Mouse (Mus musculus) midbrain, embryonic 16.5 days (tissue): ENCODE data around the gene Klc1. TPM values are rescaled to one million over a fixed set of nuclear protein-coding genes. Genes with fewer than 3 reads are reported as not detected.

Experiments
- ATAC-seq: fragments of 200-750 bp; cut with Nextera tagmentation; 2 replicates; pipeline ENCODE4 v1.8.0; 2017; ENCODE audit warnings: moderate TSS enrichment
- H3K27ac ChIP-seq: fragments of 300-500 bp; sonication (generic); 2 replicates; pipeline ENCODE4 v1.5.1; 2014; ENCODE audit warnings: mild to moderate bottlenecking, low read length, mixed read lengths
- H3K27me3 ChIP-seq: fragments of 300-500 bp; sonication (generic); 2 replicates; pipeline ENCODE4 v1.6.1; 2014; ENCODE audit warnings: low read depth, low read length, mixed read lengths; ENCODE audit not compliant: control insufficient read depth, insufficient read depth
- H3K36me3 ChIP-seq: fragments of 300-500 bp; sonication (generic); 2 replicates; pipeline ENCODE4 v1.6.1; 2014; ENCODE audit warnings: mild to moderate bottlenecking, low read length, moderate library complexity, mixed read lengths; ENCODE audit not compliant: control insufficient read depth, insufficient read depth
- H3K4me1 ChIP-seq: fragments of 300-500 bp; sonication (generic); 2 replicates; pipeline ENCODE4 v1.6.1; 2014; ENCODE audit warnings: mild to moderate bottlenecking, low read length, mixed read lengths; ENCODE audit not compliant: control insufficient read depth, insufficient read depth
- H3K4me2 ChIP-seq: fragments of 300-500 bp; sonication (generic); 2 replicates; pipeline ENCODE4 v1.6.1; 2014; ENCODE audit warnings: mild to moderate bottlenecking, low read length, mixed read lengths
- H3K4me3 ChIP-seq: fragments of 300-500 bp; sonication (generic); 2 replicates; pipeline ENCODE4 v1.5.1; 2014; ENCODE audit warnings: low read depth, mild to moderate bottlenecking, low read length, moderate library complexity, mixed read lengths
- H3K9ac ChIP-seq: fragments of 300-500 bp; sonication (generic); 2 replicates; pipeline ENCODE4 v1.6.1; 2014; ENCODE audit warnings: low read depth, low read length, mixed read lengths
- H3K9me3 ChIP-seq: fragments of 300-500 bp; sonication (generic); replicated peaks from 2 replicates; pipeline ENCODE4 v1.6.1; 2014; ENCODE audit warnings: mild to moderate bottlenecking, low read length, mixed read lengths; ENCODE audit not compliant: control insufficient read depth, poor library complexity, severe bottlenecking
- WGBS: fragments of 180-500 bp; shearing (Covaris S2); extraction: QIAGEN DNeasy Blood & Tissue Kit; methylation state at CpG from one replicate; pipeline ENCODE4 v1.1.7; 2014; 5-methylcytosine and 5-hydroxymethylcytosine counted together
- polyA plus RNA-seq: library from polyadenylated mRNA; unstranded; fragments of >200 nt; fragmentation: Nextera tagmentation; extraction: Ambion mirVana; gene quantifications from 2 replicates; pipeline ENCODE4 v1.2.1, GENCODE M21; 2015

Gene Klc1
- polyA plus RNA-seq, 1 experiment from 2014 or later: 665 TPM

- Histone ChIP-seq H3K27me3 (no peaks in the 10 kb centered on the region), H3K36me3 (peaks cover 5% of the 10 kb centered on the region), H3K27ac (no peak overlapping the region), H3K4me3 (no peak overlapping the region), H3K4me2 (no peak overlapping the region), H3K9ac (no peak overlapping the region), H3K9me3 (no peaks in the 10 kb centered on the region), H3K4me1 (no peaks in the 10 kb centered on the region; the same call in 1 of the 2 replicates)
- no peak for ATAC-seq
- 90% methylated on average over 7 of the region's 7 CpGs for WGBS
Observed at GRCm38 (mm10) chr12:111820708-111821107, 62.1 kb downstream of the Klc1 start.

- Histone ChIP-seq H3K27me3 (no peaks in the 10 kb centered on the region), H3K4me3 (no peak overlapping the region), H3K9ac (no peak overlapping the region), H3K4me2 (no peak overlapping the region), H3K36me3 (peaks cover 8% of the 10 kb centered on the region), H3K27ac (no peak overlapping the region), H3K9me3 (no peaks in the 10 kb centered on the region), H3K4me1 (no peaks in the 10 kb centered on the region)
- WGBS: 72% methylated on average over 4 of the region's 4 CpGs
- no peak for ATAC-seq
Observed at GRCm38 (mm10) chr12:111821931-111822330, 63.3 kb downstream of the Klc1 start.

- H3K27me3 ChIP-seq: no peaks in the 10 kb centered on the region
- H3K9ac ChIP-seq: no peak overlapping the region
- 94% methylated on average over 12 of the region's 12 CpGs for WGBS
- H3K4me2 ChIP-seq: no peak overlapping the region
- peaks cover 26% of the 10 kb centered on the region for H3K36me3 ChIP-seq
- H3K9me3 ChIP-seq: no peaks in the 10 kb centered on the region
- no peaks in the 10 kb centered on the region for H3K4me1 ChIP-seq
- ATAC-seq: no peak
- H3K27ac ChIP-seq: no peak overlapping the region
- no peak overlapping the region for H3K4me3 ChIP-seq
Observed at GRCm38 (mm10) chr12:111827556-111827955, 68.9 kb downstream of the Klc1 start.

GRCm38 (mm10) chr12:111829447-111829846 lies 70.8 kb downstream of the Klc1 start:
- no peak overlapping the region for H3K4me3 ChIP-seq
- no peak overlapping the region for H3K4me2 ChIP-seq
- H3K9ac ChIP-seq: no peak overlapping the region
- no peaks in the 10 kb centered on the region for H3K9me3 ChIP-seq
- ATAC-seq: no peak
- H3K27me3 ChIP-seq: no peaks in the 10 kb centered on the region
- H3K27ac ChIP-seq: no peak overlapping the region
- H3K36me3 ChIP-seq: peaks cover 32% of the 10 kb centered on the region
- H3K4me1 ChIP-seq: no peaks in the 10 kb centered on the region
- WGBS: 43% methylated on average over 5 of the region's 5 CpGs

GRCm38 (mm10) chr12:111829954-111830353 lies 71.3 kb downstream of the Klc1 start:
- H3K9me3 ChIP-seq: no peaks in the 10 kb centered on the region
- H3K4me3 ChIP-seq: no peak overlapping the region
- H3K36me3 ChIP-seq: peaks cover 36% of the 10 kb centered on the region
- H3K9ac ChIP-seq: no peak overlapping the region
- no peak for ATAC-seq
- H3K4me1 ChIP-seq: no peaks in the 10 kb centered on the region
- WGBS: 82% methylated on average over 9 of the region's 9 CpGs
- H3K27me3 ChIP-seq: no peaks in the 10 kb centered on the region
- H3K27ac ChIP-seq: no peak overlapping the region
- H3K4me2 ChIP-seq: no peak overlapping the region

GRCm38 (mm10) chr12:111830375-111830774 lies 71.7 kb downstream of the Klc1 start:
- WGBS: 88% methylated on average over 10 of the region's 10 CpGs
- H3K9me3 ChIP-seq: no peaks in the 10 kb centered on the region
- no peak overlapping the region for H3K4me2 ChIP-seq
- H3K4me1 ChIP-seq: no peaks in the 10 kb centered on the region
- H3K27ac ChIP-seq: no peak overlapping the region
- no peak for ATAC-seq
- no peak overlapping the region for H3K9ac ChIP-seq
- no peaks in the 10 kb centered on the region for H3K27me3 ChIP-seq
- H3K4me3 ChIP-seq: no peak overlapping the region
- H3K36me3 ChIP-seq: peaks cover 38% of the 10 kb centered on the region

GRCm38 (mm10) chr12:111832643-111833042 lies 74.0 kb downstream of the Klc1 start:
- Histone ChIP-seq H3K9me3 (no peaks in the 10 kb centered on the region), H3K36me3 (peaks cover 38% of the 10 kb centered on the region), H3K27ac (no peak overlapping the region), H3K27me3 (no peaks in the 10 kb centered on the region), H3K4me2 (no peak overlapping the region), H3K9ac (no peak overlapping the region), H3K4me3 (no peak overlapping the region), H3K4me1 (no peaks in the 10 kb centered on the region)
- 89% methylated on average over 5 of the region's 5 CpGs for WGBS
- no peak for ATAC-seq

- no peaks in the 10 kb centered on the region for H3K4me1 ChIP-seq
- no peaks in the 10 kb centered on the region for H3K9me3 ChIP-seq
- H3K4me3 ChIP-seq: no peak overlapping the region
- no peak for ATAC-seq
- H3K27ac ChIP-seq: no peak overlapping the region
- WGBS: 88% methylated on average over 10 of the region's 10 CpGs
- peaks cover 39% of the 10 kb centered on the region for H3K36me3 ChIP-seq
- H3K9ac ChIP-seq: no peak overlapping the region
- no peaks in the 10 kb centered on the region for H3K27me3 ChIP-seq
- no peak overlapping the region for H3K4me2 ChIP-seq
Observed at GRCm38 (mm10) chr12:111833457-111833856, 74.8 kb downstream of the Klc1 start.

- H3K36me3 ChIP-seq: peaks cover 16% of the 10 kb centered on the region
Observed at GRCm38 (mm10) chr12:111842565-111843433, 84.2 kb downstream of the Klc1 start.

More at GRCm38 (mm10) chr12:111842565-111843433, 84.2 kb downstream of the Klc1 start:
- no peak overlapping the region for H3K4me3 ChIP-seq
- H3K27ac ChIP-seq: no peak overlapping the region
- H3K27me3 ChIP-seq: no peaks in the 10 kb centered on the region
- no peaks in the 10 kb centered on the region for H3K4me1 ChIP-seq
- ATAC-seq: no peak
- no peak overlapping the region for H3K9ac ChIP-seq
- H3K9me3 ChIP-seq: no peaks in the 10 kb centered on the region
- H3K4me2 ChIP-seq: no peak overlapping the region
- WGBS: 87% methylated on average over 15 of the region's 15 CpGs
